Mouse (Mus musculus) CH12.LX (cell line): ENCODE measurements at regions not wholly inside any gene's neighbourhood (a gene's known extent, or its start where the extent isn't known, plus 50 kb on each side); places are given as distances from the start of the nearest gene placed in this dataset.

ENCODE experiments used
- DNase-seq: peaks from one replicate; pipeline ENCODE4 v3.0.0-alpha.2; 2013; ENCODE audit errors: extremely low read depth
- H3K27ac ChIP-seq: 2 replicates; pipeline ENCODE4 v1.5.1; 2012; ENCODE audit warnings: low read depth, mild to moderate bottlenecking, control low read depth, moderate library complexity; ENCODE audit not compliant: insufficient read depth
- H3K27me3 ChIP-seq: replicated peaks from 2 replicates; pipeline ENCODE3; 2012; ENCODE audit warnings: inconsistent platforms
- H3K36me3 ChIP-seq, 2 experiments: replicated peaks in 1 of 2; 2 replicates each; pipeline versions ENCODE3 to v1.6.1; 2012; ENCODE audit warnings: inconsistent platforms in 1 of 2, low read length in 1 of 2, mild to moderate bottlenecking in 1 of 2, mixed read lengths in 1 of 2, moderate library complexity in 1 of 2; ENCODE audit not compliant: control insufficient read depth in 1 of 2, insufficient read depth in 1 of 2
- H3K4me1 ChIP-seq, 2 experiments: 2 replicates each; pipeline ENCODE4 v1.6.1; 2012; ENCODE audit warnings: inconsistent platforms in 1 of 2, moderate library complexity in 1 of 2; ENCODE audit not compliant: insufficient read depth in 2 of 2, control insufficient read depth in 1 of 2
- H3K4me2 ChIP-seq: 2 replicates; pipeline ENCODE4 v1.6.1; 2012; ENCODE audit warnings: low read depth, mild to moderate bottlenecking, control low read depth; ENCODE audit not compliant: poor library complexity, insufficient read depth, severe bottlenecking
- H3K4me3 ChIP-seq, 3 experiments: fragments of 150-350 bp in 1 of 3; sonication (generic) in 1 of 3; replicated peaks in 1 of 3; 2 replicates each; pipeline versions ENCODE3 to v1.5.1; 2011 to 2012; ENCODE audit warnings: low read depth in 2 of 3, low read length in 2 of 3, mild to moderate bottlenecking in 2 of 3, moderate library complexity in 2 of 3, control low read depth in 1 of 3, improper control_type of control experiment in 1 of 3, inconsistent platforms in 1 of 3, mixed read lengths in 1 of 3; ENCODE audit not compliant: poor library complexity in 1 of 3
- H3K79me2 ChIP-seq: replicated peaks from 2 replicates; pipeline ENCODE4 v1.6.1; 2012; ENCODE audit warnings: mild to moderate bottlenecking, moderate library complexity; ENCODE audit not compliant: control insufficient read depth, poor library complexity, insufficient read depth, severe bottlenecking; ENCODE audit errors: extremely low read depth
- H3K9ac ChIP-seq: 2 replicates; pipeline ENCODE4 v1.6.1; 2012; ENCODE audit warnings: low read depth, mild to moderate bottlenecking, control low read depth, moderate library complexity; ENCODE audit not compliant: insufficient read depth
- H3K9me3 ChIP-seq: replicated peaks from 2 replicates; pipeline ENCODE3; 2012; ENCODE audit warnings: low read length, inconsistent platforms, mixed read lengths
- BHLHE40 ChIP-seq: IDR thresholded peaks from 2 replicates; pipeline ENCODE4 v1.6.1; 2011; ENCODE audit warnings: mild to moderate bottlenecking, low read depth, low read length, improper control_type of control experiment
- HCFC1 ChIP-seq: IDR thresholded peaks from 2 replicates; pipeline ENCODE4 v1.6.1; 2012; ENCODE audit warnings: low read depth, mild to moderate bottlenecking, inconsistent platforms, low read length, improper control_type of control experiment
- JUN ChIP-seq: IDR thresholded peaks from 2 replicates; pipeline ENCODE4 v1.6.1; 2011; ENCODE audit warnings: low read depth, mild to moderate bottlenecking, low read length, improper control_type of control experiment, moderate library complexity; ENCODE audit not compliant: insufficient read depth
- MAX ChIP-seq: IDR thresholded peaks from 2 replicates; pipeline ENCODE4 v1.6.1; 2011; ENCODE audit warnings: low read length, improper control_type of control experiment
- NELFE ChIP-seq: IDR thresholded peaks from 2 replicates; pipeline ENCODE4 v1.6.1; 2011; ENCODE audit warnings: low read depth, low read length, improper control_type of control experiment
- SIN3A ChIP-seq: IDR thresholded peaks from 2 replicates; pipeline ENCODE4 v1.6.1; 2012; ENCODE audit warnings: low read length, improper control_type of control experiment, inconsistent platforms
- TBP ChIP-seq: conservative IDR thresholded peaks from 2 replicates; pipeline ENCODE4 v1.6.1; 2011; ENCODE audit warnings: low read depth, low read length, improper control_type of control experiment
- USF1 ChIP-seq: IDR thresholded peaks from 2 replicates; pipeline ENCODE4 v1.6.1; 2014; ENCODE audit warnings: low read depth, mild to moderate bottlenecking, inconsistent platforms, low read length, improper control_type of control experiment
- USF2 ChIP-seq: conservative IDR thresholded peaks from 2 replicates; pipeline ENCODE4 v1.6.1; 2011; ENCODE audit warnings: low read depth, low read length, improper control_type of control experiment
- ZMIZ1 ChIP-seq: IDR thresholded peaks from 2 replicates; pipeline ENCODE4 v1.6.1; 2012; ENCODE audit warnings: low read depth, mild to moderate bottlenecking, inconsistent platforms, low read length, improper control_type of control experiment
- dilution Hi-C: fragments of 300-500 bp; cut with MboI; formaldehyde crosslinking; loops from 2 replicates; pipeline ENCODE4 v1.14.3; 2020; ENCODE audit warnings: low sequenced_read_pairs; ENCODE audit not compliant: extremely low pct_unique_long_range_greater_than_20kb, extremely low pct_ligation_motif_present
- in situ Hi-C: fragments of 300-500 bp; cut with MboI; formaldehyde crosslinking; loops from 3 replicates; pipeline ENCODE4 v1.14.3; 2019; ENCODE audit warnings: low sequenced_read_pairs, low pct_ligation_motif_present, low pct_unique_long_range_greater_than_20kb, mixed read lengths

DNA sequence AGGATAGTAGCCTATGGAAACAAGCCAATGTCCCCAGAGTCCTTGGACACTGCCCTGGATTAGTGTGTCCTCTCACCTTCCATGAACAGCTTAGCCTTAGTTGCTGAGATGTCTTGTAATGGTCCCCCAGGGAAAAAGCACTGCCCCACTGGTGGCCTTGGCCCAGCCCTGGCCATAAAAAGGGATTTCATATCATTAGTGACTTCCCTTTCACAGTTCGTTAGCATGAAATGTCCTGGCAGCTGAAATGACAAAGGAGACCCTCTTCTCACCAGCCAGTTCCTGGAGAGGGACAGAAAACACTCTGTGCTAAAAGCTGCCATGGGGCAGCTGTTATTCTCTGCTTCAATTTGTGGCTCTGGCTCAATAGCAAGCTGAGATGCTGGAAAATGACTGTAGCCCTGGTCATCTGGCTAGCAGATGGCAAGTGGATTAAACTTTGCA lies 110.6 kb upstream of the Rmdn2 start:
- Histone ChIP-seq H3K27me3 (no peaks in the 10 kb centered on the region), H3K79me2 (no peaks in the 10 kb centered on the region), H3K9ac (no peak overlapping the region), H3K4me3 (no peak overlapping the region), H3K4me1 (no peaks in the 10 kb centered on the region), H3K27ac (no peak overlapping the region), H3K4me2 (no peak overlapping the region), H3K9me3 (peaks cover 4% of the 10 kb centered on the region), H3K36me3 (no peaks in the 10 kb centered on the region)
- TF ChIP-seq USF2 (no peak), NELFE (no peak), MAX (no peak)
- in situ Hi-C loops, result no loop called here
- dilution Hi-C loops, result no loop called here
- DNase-seq, result no peak

DNA sequence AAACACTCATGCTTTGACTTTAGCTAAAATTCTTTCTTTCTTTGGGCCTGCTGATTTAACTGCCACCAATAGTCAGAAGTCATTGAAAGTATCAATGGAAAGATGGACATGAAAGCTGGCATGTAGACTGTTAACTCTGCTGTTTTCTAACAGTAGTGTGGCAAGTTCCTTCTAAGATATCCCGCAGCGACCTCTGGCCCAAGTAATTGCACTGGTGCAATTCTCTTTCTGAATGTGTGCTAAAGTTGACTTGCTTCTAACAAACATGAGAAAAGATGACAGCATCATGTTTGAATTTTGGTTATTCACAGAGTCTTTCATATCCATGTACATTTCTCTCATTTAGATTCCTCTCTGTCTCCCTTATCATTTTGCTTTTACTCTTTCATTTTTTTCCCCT lies 109.7 kb upstream of the Rmdn2 start:
- no peak overlapping the region for H3K9ac ChIP-seq
- in situ Hi-C loops, result no loop called here
- no peak for DNase-seq
- H3K4me1 ChIP-seq, result no peaks in the 10 kb centered on the region
- no peak overlapping the region for H3K4me3 ChIP-seq
- no peak for TF ChIP-seq BHLHE40
- TF ChIP-seq ZMIZ1, result no peak
- TF ChIP-seq MAX, result no peak
- TF ChIP-seq TBP, result no peak
- no peak for TF ChIP-seq USF1
- no peak for TF ChIP-seq SIN3A
- no peak for TF ChIP-seq JUN
- H3K9me3 ChIP-seq, result peaks cover 4% of the 10 kb centered on the region
- H3K4me2 ChIP-seq, result no peak overlapping the region
- H3K79me2 ChIP-seq, result no peaks in the 10 kb centered on the region
- no peak overlapping the region for H3K27ac ChIP-seq
- dilution Hi-C loops, result no loop called here
- H3K27me3 ChIP-seq, result no peaks in the 10 kb centered on the region
- H3K36me3 ChIP-seq, result no peaks in the 10 kb centered on the region

DNA sequence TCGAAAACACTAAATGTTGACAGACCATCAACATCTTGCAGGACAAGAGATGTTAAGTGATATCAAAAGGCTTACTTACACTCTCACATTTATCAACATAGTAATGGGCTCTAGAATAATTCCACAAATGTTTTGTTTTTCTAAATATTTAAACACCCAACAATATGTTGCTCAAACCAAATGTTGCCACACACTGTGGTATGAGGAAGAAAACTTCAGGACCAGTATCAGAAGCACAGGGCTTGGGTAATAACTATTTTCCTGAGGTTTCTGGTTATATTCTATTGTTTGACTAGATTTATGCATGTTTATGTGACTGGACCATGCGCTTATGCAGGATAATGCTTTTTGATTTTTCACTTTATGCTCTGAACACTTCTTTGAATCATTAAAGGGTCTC lies 108.6 kb upstream of the Rmdn2 start:
- in situ Hi-C loops (no loop called here), dilution Hi-C loops (no loop called here)

More for the DNA sequence above, 108.6 kb upstream of the Rmdn2 start:
- TF ChIP-seq HCFC1, result no peak
- Histone ChIP-seq H3K27me3 (no peaks in the 10 kb centered on the region), H3K4me3 (no peak overlapping the region), H3K79me2 (no peaks in the 10 kb centered on the region), H3K4me2 (no peak overlapping the region), H3K36me3 (no peaks in the 10 kb centered on the region), H3K9me3 (peaks cover 4% of the 10 kb centered on the region), H3K4me1 (0 out of 4 replicates have a peak, but pooled peaks cover 0 to 6% of the 10 kb centered on the region in 2 experiments), H3K9ac (no peak overlapping the region), H3K27ac (no peak overlapping the region)
- DNase-seq, result no peak
